Mouse (Mus musculus) layer of hippocampus, adult 2 months (tissue): Measurements from ENCODE around the gene Sgcd. TPM values are rescaled to one million over a fixed set of nuclear protein-coding genes. Genes with fewer than 3 reads are reported as not detected.

Source experiments
- DNase-seq, 2 experiments: peaks; one replicate each; pipeline ENCODE4 v3.0.0; 2022; ENCODE audit warnings: low spot score in 2 of 2
- H3K27ac ChIP-seq: fragments of 200-600 bp; 2 replicates; pipeline ENCODE4 v1.8.1; 2022
- H3K4me3 ChIP-seq: fragments of 200-600 bp; 2 replicates; pipeline ENCODE4 v1.8.1; 2022; ENCODE audit warnings: mild to moderate bottlenecking
- CTCF ChIP-seq: fragments of 200-600 bp; conservative IDR thresholded peaks from 2 replicates; pipeline ENCODE4 v1.8.1; 2022; ENCODE audit warnings: antibody characterized with exemption, mild to moderate bottlenecking, moderate library complexity
- total RNA-seq, 2 experiments: library from RNA; stranded (reverse); gene quantifications; 2 replicates each; pipeline ENCODE4 v1.2.3; 2021

Sgcd gene
- total RNA-seq, 2 experiments from 2014 or later = 11.5 to 13.6 TPM

- no peak for TF ChIP-seq CTCF
- no peak for DNase-seq
- Histone ChIP-seq H3K27ac (no peak overlapping the region), H3K4me3 (no peak overlapping the region)
Measured at GRCm38 (mm10) chr11:47170926-47171625, 817.7 kb downstream of the Sgcd start.

DNA sequence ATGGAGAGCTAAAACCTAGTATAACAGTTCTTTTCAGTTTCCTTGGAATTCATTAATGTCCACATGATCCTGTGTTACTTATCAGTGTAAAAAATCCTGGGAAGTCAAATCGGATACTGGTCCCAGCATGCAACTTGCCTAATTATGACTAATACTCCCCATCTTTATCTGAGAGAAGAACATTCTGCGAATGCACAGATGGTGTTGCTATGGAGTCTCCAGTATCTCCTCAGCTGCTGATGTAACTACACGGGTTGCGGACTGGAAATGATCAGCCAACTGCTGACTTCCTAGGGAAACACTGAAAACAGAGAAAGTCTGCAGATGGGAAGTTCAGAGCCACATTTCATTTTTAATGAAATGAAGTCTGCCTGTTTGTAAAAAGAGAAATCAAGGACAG is 821.4 kb downstream of the Sgcd start:
- TF ChIP-seq CTCF = no peak
- peak; percentile 56 to 85 for DNase-seq

GRCm38 (mm10) chr11:47158089-47158488 is 830.7 kb downstream of the Sgcd start:
- no peak overlapping the region for H3K4me3 ChIP-seq
- no peak overlapping the region for H3K27ac ChIP-seq
- DNase-seq = no peak
- TF ChIP-seq CTCF = no peak

More for the DNA sequence above, 821.4 kb downstream of the Sgcd start:
- no peak overlapping the region for H3K4me3 ChIP-seq
- H3K27ac ChIP-seq = no peak overlapping the region

DNA sequence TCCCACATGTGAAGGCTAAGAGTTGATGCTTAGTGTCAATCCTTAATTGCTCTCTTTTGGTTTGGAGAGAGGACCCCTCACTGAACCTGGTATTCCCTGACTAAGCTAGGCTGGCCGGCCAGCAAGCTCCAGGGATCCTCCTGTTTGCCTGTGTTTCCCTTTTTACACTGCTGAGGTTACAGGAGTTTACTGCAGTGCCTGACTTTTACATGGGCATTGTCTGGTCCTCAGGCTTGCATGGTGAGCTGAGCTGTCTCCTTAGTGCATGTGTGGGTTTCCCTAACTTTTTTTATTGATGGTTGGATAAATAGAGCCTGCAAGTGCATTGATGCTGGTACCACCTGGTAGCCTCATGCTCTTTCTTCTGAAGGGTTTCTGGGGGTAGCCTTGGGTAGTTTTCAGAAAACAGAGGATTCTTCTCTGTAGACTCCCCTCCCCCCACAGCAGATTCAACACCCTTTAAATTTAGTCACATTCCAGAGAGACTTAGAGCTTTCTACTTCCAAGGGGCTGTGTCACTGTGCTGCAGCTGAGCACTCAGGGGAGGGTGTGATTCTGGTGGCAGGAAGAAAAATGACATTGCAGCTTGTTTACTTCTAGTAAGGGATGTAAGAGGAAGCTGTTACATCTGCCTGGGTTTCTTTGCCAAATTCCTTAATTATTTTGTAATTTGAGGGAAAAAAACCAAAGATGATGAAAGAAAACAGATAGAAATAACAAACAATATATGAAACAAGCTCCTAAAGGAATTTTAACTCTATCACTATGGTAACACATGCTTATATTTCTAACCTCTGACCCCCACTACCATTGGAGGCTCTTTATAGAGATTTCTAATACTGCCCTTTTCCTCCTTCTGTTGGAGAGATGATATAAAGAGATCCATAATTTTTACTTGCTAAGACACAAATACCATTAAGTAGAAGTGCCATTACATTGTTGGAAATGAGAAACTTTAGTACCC is 831.8 kb downstream of the Sgcd start:
- DNase-seq = no peak
- H3K4me3 ChIP-seq = no peak overlapping the region
- no peak for TF ChIP-seq CTCF
- no peak overlapping the region for H3K27ac ChIP-seq

DNA sequence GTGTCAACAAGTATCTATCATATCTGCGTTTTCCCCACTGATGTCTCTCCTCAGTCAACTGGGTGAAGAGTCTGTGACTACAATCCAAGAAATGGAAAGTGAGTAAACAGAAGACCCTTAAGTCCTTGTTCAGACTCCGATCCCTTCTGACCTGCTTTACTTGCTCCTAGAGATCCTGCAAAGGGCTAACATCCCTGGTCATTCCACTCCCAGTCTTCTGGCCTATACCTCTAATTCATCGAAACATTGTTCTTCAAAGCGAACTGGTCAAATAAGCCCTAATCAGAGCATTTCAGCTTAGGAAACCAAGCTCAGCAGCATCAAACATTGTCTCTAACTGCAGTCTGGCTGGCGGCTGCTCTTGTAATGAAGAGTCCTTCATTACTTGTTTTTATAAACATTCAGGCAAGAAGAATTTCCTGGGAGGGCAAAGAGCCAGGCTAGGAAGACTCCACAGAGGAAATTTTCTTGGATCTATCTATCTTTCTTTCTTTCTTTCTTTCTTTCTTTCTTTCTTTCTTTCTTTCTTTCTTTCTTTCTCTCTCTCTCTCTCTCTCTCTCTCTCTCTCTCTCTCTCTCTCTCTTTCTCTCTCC is 833.8 kb downstream of the Sgcd start:
- no peak for DNase-seq
- no peak for TF ChIP-seq CTCF
- no peak overlapping the region for H3K27ac ChIP-seq
- H3K4me3 ChIP-seq = no peak overlapping the region

DNA sequence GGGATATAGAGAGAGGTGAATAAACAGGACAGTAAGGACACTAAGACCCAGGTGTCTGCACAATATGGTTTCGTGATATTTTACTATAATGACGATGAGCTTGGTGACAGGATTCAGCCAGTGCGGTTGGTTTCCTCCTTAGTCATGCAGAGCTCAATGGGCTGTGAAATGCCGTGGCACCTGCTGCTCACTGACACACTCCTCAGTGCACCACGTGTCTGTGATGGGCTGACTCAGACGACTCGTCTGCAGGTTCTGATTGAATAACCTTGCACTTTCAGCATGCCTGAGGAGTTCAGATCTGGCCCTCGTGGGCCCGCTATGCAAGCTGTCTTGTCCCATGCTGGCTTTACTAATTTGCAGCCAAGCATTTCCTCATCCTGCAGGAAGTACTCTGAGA is 839.2 kb downstream of the Sgcd start:
- Histone ChIP-seq H3K4me3 (no peak overlapping the region), H3K27ac (no peak overlapping the region)
- no peak for DNase-seq
- TF ChIP-seq CTCF = no peak

DNA sequence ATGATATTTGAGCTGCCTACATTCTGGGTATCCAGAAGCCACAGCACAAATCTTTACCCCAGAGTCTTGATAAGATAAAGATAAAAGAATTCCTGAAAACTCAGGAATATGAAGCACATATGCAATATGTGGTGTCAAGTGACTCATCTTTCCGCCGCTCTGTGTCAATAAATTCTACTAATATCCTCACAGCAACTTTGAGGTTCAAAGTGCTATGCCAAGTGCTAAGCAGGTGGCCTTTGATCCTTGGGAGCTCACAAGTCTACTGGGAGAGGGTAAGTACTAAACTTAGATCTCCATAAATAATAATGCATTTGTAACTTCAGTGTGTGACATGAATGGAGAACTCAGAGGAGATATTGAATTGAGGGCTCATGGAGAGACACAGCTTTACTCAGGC is 848.9 kb downstream of the Sgcd start:
- H3K27ac ChIP-seq = 0 out of 2 replicates have a peak overlapping the region, but pooled peaks have one; percentile 6
- TF ChIP-seq CTCF = no peak
- DNase-seq = no peak
- H3K4me3 ChIP-seq = no peak overlapping the region

DNA sequence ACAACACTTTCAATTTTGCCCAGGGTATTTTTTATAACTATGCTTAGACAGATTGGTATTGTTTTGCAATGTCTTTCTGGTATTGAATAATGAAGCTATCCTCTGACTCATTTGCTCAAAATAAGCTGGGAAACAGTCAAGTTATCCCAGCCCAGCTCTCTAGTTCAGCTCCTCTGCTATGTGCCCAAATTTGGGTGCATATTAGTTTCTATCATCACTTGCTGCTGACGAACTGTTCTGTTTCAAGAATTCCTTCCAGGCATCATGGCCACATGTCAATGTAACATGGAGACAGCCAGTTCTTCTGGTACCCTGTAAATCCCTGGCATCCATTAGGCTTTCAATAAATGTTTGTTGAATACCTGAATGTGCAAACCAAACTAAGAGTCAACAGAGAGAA is 849.5 kb downstream of the Sgcd start:
- no peak for TF ChIP-seq CTCF
- H3K4me3 ChIP-seq = no peak overlapping the region
- 0 out of 2 replicates have a peak overlapping the region, but pooled peaks have one; percentile 6 for H3K27ac ChIP-seq
- DNase-seq = peak in 1 of 2 experiments; percentile 6

- no peak overlapping the region for H3K4me3 ChIP-seq
- TF ChIP-seq CTCF = no peak
- no peak overlapping the region for H3K27ac ChIP-seq
- no peak for DNase-seq
Measured at GRCm38 (mm10) chr11:47132410-47132809, 856.4 kb downstream of the Sgcd start.

- no peak for TF ChIP-seq CTCF
- no peak for DNase-seq
Measured at GRCm38 (mm10) chr11:47130432-47130831, 858.3 kb downstream of the Sgcd start.

DNA sequence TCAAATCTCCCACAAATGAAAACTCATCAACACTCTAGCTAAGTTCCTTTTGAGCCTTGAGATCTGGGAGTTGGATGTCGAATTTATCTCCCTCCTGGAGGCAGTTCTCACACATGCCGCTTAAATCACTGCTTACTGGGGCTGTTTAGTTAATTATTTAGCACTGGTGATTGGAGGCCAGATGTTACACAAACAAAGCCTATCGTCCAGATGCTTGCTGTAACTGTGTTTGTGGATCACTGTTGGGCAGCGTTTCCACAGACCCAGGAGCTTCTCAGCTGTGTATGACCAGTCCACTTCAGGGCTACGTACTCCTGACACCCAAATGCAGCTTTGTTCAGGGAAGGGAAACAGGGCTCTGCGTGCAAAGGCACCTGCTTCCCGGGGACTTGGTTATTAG is 858.8 kb downstream of the Sgcd start:
- no peak for DNase-seq
- Histone ChIP-seq H3K27ac (no peak overlapping the region), H3K4me3 (no peak overlapping the region)
- TF ChIP-seq CTCF = no peak

More at GRCm38 (mm10) chr11:47130432-47130831, 858.3 kb downstream of the Sgcd start:
- no peak overlapping the region for H3K4me3 ChIP-seq
- H3K27ac ChIP-seq = no peak overlapping the region

DNA sequence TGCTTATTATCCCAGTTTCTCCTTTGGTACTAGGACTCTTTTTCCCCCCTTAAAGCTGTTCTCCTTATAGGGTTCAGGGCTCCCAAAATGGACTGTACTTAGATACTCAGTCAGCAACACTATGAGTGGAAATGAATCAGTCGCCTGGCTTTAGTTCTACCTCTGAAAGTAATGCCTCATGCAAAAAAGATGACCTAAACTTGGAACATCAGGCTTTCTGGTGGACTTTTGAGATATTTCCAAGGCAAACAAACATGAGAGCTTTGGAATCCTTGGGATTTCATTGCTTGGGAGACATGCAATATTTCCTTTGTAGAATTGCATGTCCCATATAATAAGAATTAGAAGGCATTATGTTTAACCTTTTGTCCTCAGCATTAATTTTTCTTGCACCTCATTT is 859.6 kb downstream of the Sgcd start:
- no peak overlapping the region for H3K4me3 ChIP-seq
- TF ChIP-seq CTCF = no peak
- no peak overlapping the region for H3K27ac ChIP-seq
- DNase-seq = no peak

DNA sequence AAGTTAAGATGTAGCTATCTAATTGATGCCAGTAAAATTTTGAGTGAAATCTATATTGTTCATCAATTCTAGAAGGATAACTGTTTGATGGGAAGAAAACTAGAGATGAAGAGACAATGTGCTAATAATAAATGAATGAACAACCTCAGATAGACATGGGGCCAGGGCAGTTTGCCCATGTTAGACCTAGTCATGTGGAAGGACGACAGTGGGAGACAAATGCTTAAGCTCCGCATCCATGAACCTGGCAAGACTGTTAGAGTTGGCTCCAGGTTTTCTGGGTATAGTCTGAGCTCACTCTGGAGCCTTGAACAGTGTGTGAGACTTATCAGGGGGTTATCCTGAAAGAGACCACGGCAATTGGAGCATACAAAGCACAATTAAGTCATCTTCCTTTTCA is 860.4 kb downstream of the Sgcd start:
- no peak for DNase-seq
- no peak overlapping the region for H3K4me3 ChIP-seq
- TF ChIP-seq CTCF = no peak
- no peak overlapping the region for H3K27ac ChIP-seq
